Mouse (Mus musculus): ENCODE data around the gene Gm13057. TPM values are rescaled to one million over a fixed set of nuclear protein-coding genes. Genes with fewer than 3 reads are reported as not detected.
"Not testable (repeated sequence)": the region's sequence is repeated elsewhere in the genome, so short reads cannot be mapped to it uniquely, and the experiment has no call there.

The Gm13057 gene
- not detected in 2 replicates for total RNA-seq (2014; rRNA removed; ENCODE audit: low replicate concordance)
- not detected in 2 replicates for polyA plus RNA-seq (2015; fragmentation: Nextera tagmentation; extraction: Ambion mirVana)

DNA sequence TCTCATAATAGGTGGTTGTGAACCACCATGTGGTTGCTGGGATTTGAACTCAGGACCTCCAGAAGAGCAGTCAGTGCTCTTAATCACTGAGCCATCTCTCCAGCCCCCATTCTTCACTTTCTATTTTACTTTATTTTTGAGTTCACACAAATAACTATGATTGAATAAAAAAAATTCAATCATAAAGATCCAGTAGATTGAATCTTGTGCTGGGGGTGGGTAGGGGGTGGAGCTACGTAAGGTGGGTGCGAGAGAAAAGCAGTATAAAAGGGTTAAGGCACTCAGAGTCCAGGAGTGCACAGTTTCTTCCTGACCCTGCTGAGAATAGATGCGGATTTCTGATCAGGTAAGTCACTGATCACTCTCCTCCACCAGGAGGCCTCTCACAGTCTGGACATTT lies at the start of gene Gm13057, which contains the start of gene BC080695:
TSS of gene Gm13057 (plus strand) at position 310 of the 400 bp plus-strand sequence.
TSS of gene BC080695 (plus strand) at position 301 of the 400 bp plus-strand sequence.
- not testable (repeated sequence) for H3K27me3 ChIP-seq (ENCODE audit: control insufficient read depth, insufficient read depth, low read length); H3K9me3 ChIP-seq (replicated peaks; ENCODE audit: control insufficient read depth, low read length); H3K36me3 ChIP-seq (replicated peaks; ENCODE audit: control insufficient read depth, insufficient read depth, low read length); ATAC-seq (ENCODE audit: insufficient read depth, low read depth); H3K4me1 ChIP-seq (ENCODE audit: control insufficient read depth, insufficient read depth); DNase-seq (ENCODE audit: low spot score); H3K9ac ChIP-seq (replicated peaks; ENCODE audit: low read depth, low read length); H3K27ac ChIP-seq (ENCODE audit: low read depth); H3K4me2 ChIP-seq (ENCODE audit: low read depth, low read length); H3K4me3 ChIP-seq (ENCODE audit: low read depth, low read length)
- no CpG with 5 or more reads among the region's 3 CpGs for WGBS

- no peaks in the 10 kb centered on the region for H3K9me3 ChIP-seq (replicated peaks; ENCODE audit: control insufficient read depth, low read length)
- no peak within 1 kb of the TSS for H3K4me2 ChIP-seq (ENCODE audit: low read depth, low read length)
- no peak for ATAC-seq (ENCODE audit: insufficient read depth, low read depth)
- H3K4me3 ChIP-seq (ENCODE audit: low read depth, low read length), result no peak within 1 kb of the TSS
- WGBS, result 71% methylated on average over 3 of the region's 3 CpGs
- TF ChIP-seq CTCF (IDR thresholded peaks at IDR 0.05; ENCODE audit: low read depth), result no peak
- DNase-seq (ENCODE audit: low spot score), result no peak
- no peak within 1 kb of the TSS for H3K9ac ChIP-seq (replicated peaks; ENCODE audit: low read depth, low read length)
- no peaks in the 10 kb centered on the region for H3K27me3 ChIP-seq (ENCODE audit: control insufficient read depth, insufficient read depth, low read length)
- no peaks in the 10 kb centered on the region for H3K36me3 ChIP-seq (replicated peaks; ENCODE audit: control insufficient read depth, insufficient read depth, low read length)
- H3K4me1 ChIP-seq (ENCODE audit: control insufficient read depth, insufficient read depth), result no peaks in the 10 kb centered on the region
- H3K27ac ChIP-seq (ENCODE audit: low read depth), result no peak within 1 kb of the TSS
These were observed 40.5 kb upstream of the Gm13057 start, which contains the start of gene Gm13043 for GRCm38 (mm10) chr4:143511043-143511442. Gene Gm13043 (plus strand): TSS chr4:143511343.

DNA sequence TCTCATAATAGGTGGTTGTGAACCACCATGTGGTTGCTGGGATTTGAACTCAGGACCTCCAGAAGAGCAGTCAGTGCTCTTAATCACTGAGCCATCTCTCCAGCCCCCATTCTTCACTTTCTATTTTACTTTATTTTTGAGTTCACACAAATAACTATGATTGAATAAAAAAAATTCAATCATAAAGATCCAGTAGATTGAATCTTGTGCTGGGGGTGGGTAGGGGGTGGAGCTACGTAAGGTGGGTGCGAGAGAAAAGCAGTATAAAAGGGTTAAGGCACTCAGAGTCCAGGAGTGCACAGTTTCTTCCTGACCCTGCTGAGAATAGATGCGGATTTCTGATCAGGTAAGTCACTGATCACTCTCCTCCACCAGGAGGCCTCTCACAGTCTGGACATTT lies 15.9 kb upstream of the Gm13057 start, which contains the start of gene Gm13040:
TSS of gene Gm13040 (plus strand) at position 301 of the 400 bp plus-strand sequence.
- not testable (repeated sequence) for H3K9me3 ChIP-seq (replicated peaks; ENCODE audit: control insufficient read depth, low read length); H3K9ac ChIP-seq (replicated peaks; ENCODE audit: low read depth, low read length); H3K4me2 ChIP-seq (ENCODE audit: low read depth, low read length); ATAC-seq (ENCODE audit: insufficient read depth, low read depth); DNase-seq (ENCODE audit: low spot score); H3K4me1 ChIP-seq (ENCODE audit: control insufficient read depth, insufficient read depth); H3K27ac ChIP-seq (ENCODE audit: low read depth); H3K27me3 ChIP-seq (ENCODE audit: control insufficient read depth, insufficient read depth, low read length); H3K36me3 ChIP-seq (replicated peaks; ENCODE audit: control insufficient read depth, insufficient read depth, low read length); H3K4me3 ChIP-seq (ENCODE audit: low read depth, low read length)
- no CpG with 5 or more reads among the region's 3 CpGs for WGBS

Other genes starting within 250 kb of the Gm13057 start
- not detected in 2 replicates for gene Lrrc38, start 202.0 kb upstream of the Gm13057 start, total RNA-seq (2014; rRNA removed; ENCODE audit: low replicate concordance)
- gene Lrrc38, start 202.0 kb upstream of the Gm13057 start, polyA plus RNA-seq (2015; fragmentation: Nextera tagmentation; extraction: Ambion mirVana), result 0.23 and 0.32 TPM in 2 replicates
- not detected in 2 replicates for gene Pramel1, start 157.3 kb upstream of the Gm13057 start, total RNA-seq (2014; rRNA removed; ENCODE audit: low replicate concordance)
- not detected in 2 replicates for gene Pramel1, start 157.3 kb upstream of the Gm13057 start, polyA plus RNA-seq (2015; fragmentation: Nextera tagmentation; extraction: Ambion mirVana)
- 21.5 and 24.7 TPM in 2 replicates for gene Pramef8, start 139.3 kb upstream of the Gm13057 start, total RNA-seq (2014; rRNA removed; ENCODE audit: low replicate concordance)
- 8.3 and 9.2 TPM in 2 replicates for gene Pramef8, start 139.3 kb upstream of the Gm13057 start, polyA plus RNA-seq (2015; fragmentation: Nextera tagmentation; extraction: Ambion mirVana)
- gene Oog4, start 101.4 kb upstream of the Gm13057 start, total RNA-seq (2014; rRNA removed; ENCODE audit: low replicate concordance), result not detected in 2 replicates
- gene Oog4, start 101.4 kb upstream of the Gm13057 start, polyA plus RNA-seq (2015; fragmentation: Nextera tagmentation; extraction: Ambion mirVana), result not detected in 2 replicates
- gene Gm13043, start 40.4 kb upstream of the Gm13057 start, total RNA-seq (2014; rRNA removed; ENCODE audit: low replicate concordance), result not detected in 2 replicates
- gene Gm13043, start 40.4 kb upstream of the Gm13057 start, polyA plus RNA-seq (2015; fragmentation: Nextera tagmentation; extraction: Ambion mirVana), result not detected in 2 replicates
- gene Gm13040, start 15.8 kb upstream of the Gm13057 start, total RNA-seq (2014; rRNA removed; ENCODE audit: low replicate concordance), result not detected in 2 replicates
- gene Gm13040, start 15.8 kb upstream of the Gm13057 start, polyA plus RNA-seq (2015; fragmentation: Nextera tagmentation; extraction: Ambion mirVana), result not detected in 2 replicates
- not detected in 2 replicates for gene BC080695, start within 50 bp of the Gm13057 start, total RNA-seq (2014; rRNA removed; ENCODE audit: low replicate concordance)
- not detected in 2 replicates for gene BC080695, start within 50 bp of the Gm13057 start, polyA plus RNA-seq (2015; fragmentation: Nextera tagmentation; extraction: Ambion mirVana)
- not detected in 2 replicates for gene Gm13083, start 63.3 kb downstream of the Gm13057 start, total RNA-seq (2014; rRNA removed; ENCODE audit: low replicate concordance)
- gene Gm13083, start 63.3 kb downstream of the Gm13057 start, polyA plus RNA-seq (2015; fragmentation: Nextera tagmentation; extraction: Ambion mirVana), result not detected in 2 replicates
- gene Gm13088, start 105.5 kb downstream of the Gm13057 start, total RNA-seq (2014; rRNA removed; ENCODE audit: low replicate concordance), result not detected in 2 replicates
- gene Gm13088, start 105.5 kb downstream of the Gm13057 start, polyA plus RNA-seq (2015; fragmentation: Nextera tagmentation; extraction: Ambion mirVana), result not detected in 2 replicates
- not detected in 2 replicates for gene Gm13089, start 151.0 kb downstream of the Gm13057 start, total RNA-seq (2014; rRNA removed; ENCODE audit: low replicate concordance)
- gene Gm13089, start 151.0 kb downstream of the Gm13057 start, polyA plus RNA-seq (2015; fragmentation: Nextera tagmentation; extraction: Ambion mirVana), result not detected in 2 replicates
- not detected in 2 replicates for gene Gm13078, start 167.7 kb downstream of the Gm13057 start, total RNA-seq (2014; rRNA removed; ENCODE audit: low replicate concordance)
- gene Gm13078, start 167.7 kb downstream of the Gm13057 start, polyA plus RNA-seq (2015; fragmentation: Nextera tagmentation; extraction: Ambion mirVana), result not detected in 2 replicates
- gene Gm13023, start 237.6 kb downstream of the Gm13057 start, total RNA-seq (2014; rRNA removed; ENCODE audit: low replicate concordance), result not detected in 2 replicates
- gene Gm13023, start 237.6 kb downstream of the Gm13057 start, polyA plus RNA-seq (2015; fragmentation: Nextera tagmentation; extraction: Ambion mirVana), result not detected in 2 replicates